Mouse (Mus musculus) ES-E14 (cell line): Measurements from ENCODE around the gene Arhgap29. TPM values are rescaled to one million over a fixed set of nuclear protein-coding genes. Genes with fewer than 3 reads are reported as not detected.

Experiments used
- DNase-seq: peaks from one replicate; pipeline ENCODE4 v3.0.0-alpha.2; 2013; ENCODE audit warnings: low read depth, low spot score
- H3K27ac ChIP-seq: 2 replicates; pipeline ENCODE4 v1.5.1; 2012; ENCODE audit warnings: low read depth, mild to moderate bottlenecking, low read length, moderate library complexity, mixed read lengths; ENCODE audit not compliant: poor library complexity, insufficient read depth, severe bottlenecking
- H3K36me3 ChIP-seq: 2 replicates; pipeline ENCODE4 v1.6.1; 2012; ENCODE audit warnings: mild to moderate bottlenecking, low read length, moderate library complexity, mixed read lengths; ENCODE audit not compliant: control insufficient read depth, poor library complexity, insufficient read depth, severe bottlenecking
- H3K4me1 ChIP-seq, 2 experiments: fragments of 150-350 bp in 1 of 2; sonication (generic) in 1 of 2; 2 replicates each; pipeline ENCODE4 v1.6.1; 2012; ENCODE audit warnings: low read length in 2 of 2, mild to moderate bottlenecking in 1 of 2, mixed read lengths in 1 of 2; ENCODE audit not compliant: control insufficient read depth in 2 of 2, insufficient read depth in 2 of 2, poor library complexity in 1 of 2
- H3K4me3 ChIP-seq, 2 experiments: fragments of 150-350 bp in 1 of 2; sonication (generic) in 1 of 2; 2 replicates each; pipeline ENCODE4 v1.5.1; 2012; ENCODE audit warnings: low read length in 2 of 2, low read depth in 1 of 2, mild to moderate bottlenecking in 1 of 2, mixed read lengths in 1 of 2; ENCODE audit not compliant: insufficient read depth in 1 of 2, poor library complexity in 1 of 2, severe bottlenecking in 1 of 2
- H3K9ac ChIP-seq: 2 replicates; pipeline ENCODE4 v1.6.1; 2012; ENCODE audit warnings: low read depth, mild to moderate bottlenecking, low read length, mixed read lengths; ENCODE audit not compliant: poor library complexity, insufficient read depth, severe bottlenecking
- H3K9me3 ChIP-seq: fragments of 150-350 bp; sonication (generic); 2 replicates; pipeline ENCODE4 v1.6.1; 2012; ENCODE audit warnings: low read depth, mild to moderate bottlenecking, low read length; ENCODE audit not compliant: control insufficient read depth, insufficient read depth
- CHD2 ChIP-seq: IDR thresholded peaks from 2 replicates; pipeline ENCODE4 v1.6.1; 2014; ENCODE audit warnings: mild to moderate bottlenecking, low read depth, low read length, inconsistent platforms
- HCFC1 ChIP-seq: IDR thresholded peaks from 2 replicates; pipeline ENCODE4 v1.6.1; 2012; ENCODE audit warnings: low read length, inconsistent platforms, borderline replicate concordance; ENCODE audit not compliant: insufficient read depth
- MAFK ChIP-seq: IDR thresholded peaks from 2 replicates; pipeline ENCODE4 v1.6.1; 2014; ENCODE audit warnings: mild to moderate bottlenecking, low read depth, low read length, inconsistent platforms; ENCODE audit not compliant: insufficient read depth
- ZC3H11A ChIP-seq: IDR thresholded peaks from 2 replicates; pipeline ENCODE4 v1.6.1; 2012; ENCODE audit warnings: low read depth, mild to moderate bottlenecking, inconsistent platforms, low read length, borderline replicate concordance
- ZNF384 ChIP-seq: IDR thresholded peaks from 2 replicates; pipeline ENCODE4 v1.6.1; 2012; ENCODE audit warnings: low read depth, low read length, inconsistent platforms
- in situ Hi-C, 2 experiments: fragments of 600-800 bp; cut with MboI; formaldehyde crosslinking; loops; one replicate each; pipeline ENCODE4 v1.15.1; 2025; ENCODE audit warnings: low sequenced_read_pairs in 2 of 2, inconsistent platforms in 1 of 2; ENCODE audit not compliant: unreplicated experiment in 2 of 2
- total RNA-seq: library from RNA; depleted of rRNA; stranded (reverse); fragments of 300-350 nt; gene quantifications from 2 replicates; pipeline ENCODE4 v1.2.3, GENCODE M21; 2012

Gene Arhgap29
- total RNA-seq, 1 experiment, result 25.1 TPM

DNA sequence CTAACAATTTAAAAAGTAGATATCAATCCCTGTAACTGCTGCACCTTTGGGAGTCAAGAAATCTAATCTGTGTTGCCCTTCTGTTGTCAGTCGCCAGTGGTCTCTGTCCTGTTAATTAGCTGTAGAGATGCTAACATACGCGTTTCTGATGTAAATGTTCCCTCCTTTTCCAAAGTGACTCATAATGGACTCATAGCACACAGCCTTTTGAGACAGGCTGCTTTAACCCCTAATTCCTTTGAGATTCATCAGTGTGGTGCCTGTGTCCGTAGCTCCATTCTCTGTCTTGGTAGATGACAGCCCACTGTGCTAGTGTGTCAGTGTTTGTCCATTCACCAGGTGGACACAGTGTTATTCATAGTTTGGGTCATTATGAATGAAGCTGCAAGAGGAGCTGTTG is 42.8 kb downstream of the Arhgap29 start:
- no peak for DNase-seq
- Histone ChIP-seq H3K4me1 (peaks cover 6 to 7% of the 10 kb centered on the region in 2 experiments; a peak in 2 of 4 replicates), H3K9me3 (no peaks in the 10 kb centered on the region), H3K27ac (no peak overlapping the region), H3K9ac (no peak overlapping the region), H3K4me3 (no peak overlapping the region), H3K36me3 (no peaks in the 10 kb centered on the region)
- in situ Hi-C loops, result no loop called here
- TF ChIP-seq HCFC1, result no peak
- no peak for TF ChIP-seq CHD2
- no peak for TF ChIP-seq ZNF384
- TF ChIP-seq ZC3H11A, result no peak
- TF ChIP-seq MAFK, result no peak

GRCm38 (mm10) chr3:121999934-122000333 is 47.6 kb downstream of the Arhgap29 start:
- in situ Hi-C loops, result no loop called here
- DNase-seq, result peak; percentile 54
- peak overlapping the region; percentile 53 for H3K27ac ChIP-seq

GRCm38 (mm10) chr3:122001568-122001967 is 49.2 kb downstream of the Arhgap29 start:
- in situ Hi-C loops, result no loop called here

More at GRCm38 (mm10) chr3:121999934-122000333, 47.6 kb downstream of the Arhgap29 start:
- no peaks in the 10 kb centered on the region; the same call in 1 of the 2 replicates for H3K36me3 ChIP-seq
- no peak for TF ChIP-seq ZNF384
- no peak for TF ChIP-seq ZC3H11A
- TF ChIP-seq HCFC1, result no peak
- TF ChIP-seq CHD2, result peak; percentile 33; the same call in 1 of the 2 replicates
- TF ChIP-seq MAFK, result no peak; the same call in 1 of the 2 replicates
- peaks cover 7 to 9% of the 10 kb centered on the region in 2 experiments; a peak in 2 of 4 replicates for H3K4me1 ChIP-seq
- H3K9me3 ChIP-seq, result no peaks in the 10 kb centered on the region
- no peak overlapping the region for H3K4me3 ChIP-seq
- no peak overlapping the region for H3K9ac ChIP-seq

DNA sequence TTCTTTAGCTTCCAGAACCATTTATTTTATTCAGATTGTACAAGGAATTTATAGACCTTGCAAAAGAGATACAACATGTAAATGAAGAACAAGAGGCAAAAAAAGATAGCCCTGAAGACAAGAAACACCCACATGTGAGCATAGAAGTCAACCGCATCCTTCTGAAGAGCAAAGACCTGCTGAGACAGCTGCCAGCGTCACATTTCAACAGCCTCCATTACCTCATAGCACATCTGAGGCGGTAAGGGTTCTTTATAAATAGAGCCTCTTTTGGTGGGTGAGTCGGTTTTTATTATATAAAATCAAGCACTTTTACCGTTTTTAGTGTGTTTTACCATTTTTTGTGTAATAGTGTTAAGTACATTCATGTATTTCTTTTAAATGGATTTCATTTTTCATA is 57.5 kb downstream of the Arhgap29 start:
- DNase-seq, result no peak
- in situ Hi-C loops, result no loop called here
- no peak for TF ChIP-seq CHD2
- no peak for TF ChIP-seq MAFK
- TF ChIP-seq HCFC1, result no peak
- no peak for TF ChIP-seq ZNF384
- no peak for TF ChIP-seq ZC3H11A
- Histone ChIP-seq H3K9me3 (no peaks in the 10 kb centered on the region), H3K9ac (no peak overlapping the region), H3K4me1 (no peaks in the 10 kb centered on the region), H3K36me3 (peaks cover 6% of the 10 kb centered on the region), H3K27ac (no peak overlapping the region), H3K4me3 (no peak overlapping the region)

More at GRCm38 (mm10) chr3:122001568-122001967, 49.2 kb downstream of the Arhgap29 start:
- Histone ChIP-seq H3K27ac (no peak overlapping the region), H3K4me3 (no peak overlapping the region), H3K4me1 (peaks cover 3 to 7% of the 10 kb centered on the region in 2 experiments; a peak in 1 of 4 replicates), H3K9ac (no peak overlapping the region), H3K36me3 (no peaks in the 10 kb centered on the region; the same call in 1 of the 2 replicates), H3K9me3 (no peaks in the 10 kb centered on the region)
- no peak for TF ChIP-seq ZC3H11A
- TF ChIP-seq HCFC1, result no peak
- DNase-seq, result no peak

- H3K4me1 ChIP-seq, result no peaks in the 10 kb centered on the region
- TF ChIP-seq CHD2 (no peak), ZC3H11A (no peak), MAFK (no peak), HCFC1 (no peak), ZNF384 (no peak)
- in situ Hi-C loops, result no loop called here
- no peaks in the 10 kb centered on the region for H3K9me3 ChIP-seq
- H3K27ac ChIP-seq, result no peak overlapping the region
- H3K4me3 ChIP-seq, result no peak overlapping the region
- H3K36me3 ChIP-seq, result peaks cover 6% of the 10 kb centered on the region; the same call in 1 of the 2 replicates
- DNase-seq, result no peak
- no peak overlapping the region for H3K9ac ChIP-seq
Observed at GRCm38 (mm10) chr3:122010292-122010691, 58.0 kb downstream of the Arhgap29 start.
